Mouse (Mus musculus): ENCODE measurements around the gene Fam189a2. TPM values are rescaled to one million over a fixed set of nuclear protein-coding genes. Genes with fewer than 3 reads are reported as not detected.

Gene Fam189a2
- polyA plus RNA-seq, 1 experiment from 2014 or later = 0.03 TPM

DNA sequence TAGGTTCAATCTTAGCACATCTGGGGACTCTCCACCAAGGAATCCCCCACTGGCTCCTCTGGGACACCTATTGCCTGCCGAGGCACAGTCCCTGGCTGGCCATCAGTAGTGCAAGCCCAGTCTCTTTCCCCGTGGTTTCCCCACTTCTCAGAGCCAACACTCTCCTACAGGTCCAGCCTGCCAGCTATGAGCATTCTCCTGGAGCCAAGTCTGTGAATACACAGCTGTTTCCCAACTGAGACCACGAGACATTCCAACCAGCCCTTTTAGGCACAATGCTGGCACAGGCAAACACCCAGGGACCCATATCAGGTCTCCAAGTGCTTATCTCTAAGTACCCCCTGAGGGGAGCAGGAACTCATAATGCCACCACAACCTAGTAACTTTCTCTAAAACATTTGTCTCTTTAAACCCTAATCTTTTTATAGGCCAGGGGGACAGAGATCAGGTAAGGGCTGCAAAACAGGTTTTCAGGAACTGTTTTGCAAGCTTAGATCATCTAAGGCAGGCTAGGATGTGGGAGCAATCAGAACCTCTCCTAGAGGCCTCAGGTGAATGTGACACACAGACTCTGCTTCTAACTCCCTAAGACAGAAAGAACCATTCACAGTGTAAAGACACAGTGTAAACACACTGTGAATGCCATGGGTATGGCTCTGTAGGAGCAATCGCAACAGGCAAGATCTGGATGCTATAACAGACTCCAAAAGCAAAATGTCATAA lies 23.0 kb downstream of the Fam189a2 start:
- Histone ChIP-seq H3K36me3 (replicated peaks) (no peaks in the 10 kb centered on the region), H3K4me1 (replicated peaks) (no peaks in the 10 kb centered on the region), H3K27me3 (no peaks in the 10 kb centered on the region), H3K27ac (replicated peaks) (no peak overlapping the region), H3K9ac (no peak overlapping the region), H3K9me3 (replicated peaks) (no peaks in the 10 kb centered on the region), H3K4me3 (replicated peaks) (no peak overlapping the region), H3K4me2 (no peak overlapping the region)
- ATAC-seq (ENCODE audit: insufficient read depth) = no peak
- WGBS (ENCODE audit: insufficient replicate concordance) = 38% methylated on average over 4 of the region's 4 CpGs

DNA sequence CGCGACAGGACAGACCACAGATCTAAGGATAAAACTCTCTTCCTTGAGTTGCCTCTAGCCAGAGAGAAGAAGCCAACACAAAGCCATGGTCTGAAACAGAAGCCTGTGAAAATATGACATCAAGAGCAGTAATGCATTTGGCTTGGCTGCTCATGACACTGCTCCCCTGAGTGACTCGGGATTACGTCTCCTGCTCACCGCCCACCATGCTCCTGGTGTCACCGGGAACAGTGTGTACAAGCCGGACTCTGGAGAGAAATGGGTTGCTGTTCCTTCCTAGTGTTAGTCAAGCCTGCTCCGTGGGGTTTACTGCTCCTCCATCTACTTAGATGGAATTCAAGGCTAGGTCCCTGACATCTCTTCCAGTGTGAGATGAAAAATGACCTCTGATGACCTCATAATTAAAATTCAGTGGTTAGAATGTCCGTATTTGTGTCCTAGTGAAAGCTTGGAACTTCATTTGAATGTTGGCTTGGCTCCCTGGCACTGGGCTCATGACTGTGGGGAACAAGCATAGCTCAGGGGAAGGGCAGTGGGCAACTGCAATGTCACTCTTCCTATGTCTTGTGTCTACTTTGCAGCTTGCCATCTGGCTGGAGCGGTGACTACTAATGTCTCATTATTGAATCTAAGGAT lies 23.7 kb downstream of the Fam189a2 start:
- Histone ChIP-seq H3K27ac (replicated peaks) (no peak overlapping the region), H3K4me2 (no peak overlapping the region), H3K9me3 (replicated peaks) (no peaks in the 10 kb centered on the region), H3K4me1 (replicated peaks) (no peaks in the 10 kb centered on the region), H3K27me3 (no peaks in the 10 kb centered on the region), H3K36me3 (replicated peaks) (no peaks in the 10 kb centered on the region), H3K4me3 (replicated peaks) (no peak overlapping the region), H3K9ac (no peak overlapping the region)
- WGBS (ENCODE audit: insufficient replicate concordance) = 67% methylated on average over 10 of the region's 10 CpGs
- ATAC-seq (ENCODE audit: insufficient read depth) = no peak

DNA sequence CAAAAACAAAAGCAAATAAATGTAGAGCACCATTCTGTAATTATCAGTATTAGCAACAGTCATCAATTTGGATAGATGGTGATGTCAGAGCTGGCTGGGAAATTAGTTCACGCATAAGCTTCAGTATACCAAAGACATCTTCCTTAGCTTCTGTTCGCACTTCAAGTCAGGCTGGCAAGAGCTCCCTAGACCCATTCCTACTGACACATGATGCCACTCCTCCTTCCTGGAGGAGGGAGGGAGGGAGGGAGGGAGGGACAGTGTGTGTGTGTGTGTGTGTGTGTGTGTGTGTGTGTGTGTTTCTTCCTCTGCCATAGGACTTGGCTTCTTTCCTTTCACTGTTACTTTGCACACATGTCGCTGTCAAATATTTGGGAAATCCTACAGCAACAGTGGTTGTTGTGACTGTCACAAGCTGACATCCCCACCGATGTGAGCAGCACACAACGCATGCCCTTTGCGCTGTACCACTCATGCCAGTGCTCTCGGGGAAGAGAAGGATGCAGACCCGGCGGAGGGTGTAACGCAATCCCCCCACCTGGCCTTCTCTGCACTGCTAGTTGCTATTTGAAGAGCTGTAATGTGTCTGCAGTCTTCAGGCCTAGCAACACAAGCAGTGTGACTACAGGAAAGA lies 34.9 kb downstream of the Fam189a2 start:
- 70% methylated on average over 10 of the region's 10 CpGs for WGBS (ENCODE audit: insufficient replicate concordance)
- Histone ChIP-seq H3K27me3 (no peaks in the 10 kb centered on the region), H3K9me3 (replicated peaks) (no peaks in the 10 kb centered on the region), H3K9ac (no peak overlapping the region), H3K36me3 (replicated peaks) (no peaks in the 10 kb centered on the region), H3K4me2 (no peak overlapping the region), H3K4me3 (replicated peaks) (no peak overlapping the region), H3K4me1 (replicated peaks) (no peaks in the 10 kb centered on the region), H3K27ac (replicated peaks) (no peak overlapping the region)
- ATAC-seq (ENCODE audit: insufficient read depth) = no peak

DNA sequence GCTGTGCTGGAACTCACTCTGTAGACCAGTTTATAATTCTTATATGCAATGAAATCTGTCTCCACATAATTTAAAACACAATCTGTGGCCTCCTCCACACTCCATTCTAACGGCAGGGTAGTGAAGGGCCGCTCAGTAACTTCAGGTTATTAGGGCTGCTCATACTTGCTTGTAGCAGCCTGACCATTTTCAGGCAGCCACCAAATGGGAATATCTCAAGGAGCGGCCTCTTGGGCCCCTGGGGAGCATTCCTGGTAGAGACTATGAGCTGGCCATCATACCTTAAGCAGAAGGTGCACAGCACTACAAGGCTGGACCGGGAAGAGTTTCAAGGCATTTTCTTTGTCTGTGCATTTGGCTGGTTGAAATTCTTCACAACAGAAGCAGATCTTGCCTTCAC lies 42.7 kb downstream of the Fam189a2 start:
- Histone ChIP-seq H3K9ac (no peak overlapping the region), H3K27me3 (no peaks in the 10 kb centered on the region), H3K4me1 (replicated peaks) (no peaks in the 10 kb centered on the region), H3K36me3 (replicated peaks) (no peaks in the 10 kb centered on the region), H3K9me3 (replicated peaks) (no peaks in the 10 kb centered on the region), H3K4me3 (replicated peaks) (no peak overlapping the region), H3K4me2 (no peak overlapping the region), H3K27ac (replicated peaks) (no peak overlapping the region)
- WGBS (ENCODE audit: insufficient replicate concordance) = 57% methylated on average over 4 of the region's 4 CpGs
- ATAC-seq (ENCODE audit: insufficient read depth) = no peak

DNA sequence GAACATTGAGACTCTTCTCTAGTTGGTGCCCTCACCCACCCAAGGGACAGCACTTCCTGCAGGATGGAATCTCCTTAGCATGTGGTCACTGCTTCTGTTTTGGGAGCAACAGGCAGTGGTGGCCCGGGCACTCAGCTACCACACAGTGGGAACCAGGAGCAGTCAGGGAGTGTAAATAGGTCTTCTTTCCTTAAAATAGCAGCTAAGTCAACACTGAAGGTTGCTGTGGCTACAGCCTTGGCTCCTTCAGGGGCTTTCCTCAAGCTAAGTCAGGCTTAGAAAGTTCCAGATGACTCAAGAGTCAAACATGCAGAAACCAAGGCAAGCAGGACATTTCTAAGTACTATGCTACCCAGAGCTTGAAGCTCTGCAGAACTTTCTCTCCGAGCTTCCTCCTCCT lies 43.5 kb downstream of the Fam189a2 start:
- Histone ChIP-seq H3K4me1 (replicated peaks) (no peaks in the 10 kb centered on the region), H3K9me3 (replicated peaks) (no peaks in the 10 kb centered on the region), H3K4me3 (replicated peaks) (no peak overlapping the region), H3K27ac (replicated peaks) (no peak overlapping the region), H3K36me3 (replicated peaks) (no peaks in the 10 kb centered on the region), H3K4me2 (no peak overlapping the region), H3K9ac (no peak overlapping the region), H3K27me3 (no peaks in the 10 kb centered on the region)
- 13% methylated on average over 2 of the region's 2 CpGs for WGBS (ENCODE audit: insufficient replicate concordance)
- ATAC-seq (ENCODE audit: insufficient read depth) = no peak

DNA sequence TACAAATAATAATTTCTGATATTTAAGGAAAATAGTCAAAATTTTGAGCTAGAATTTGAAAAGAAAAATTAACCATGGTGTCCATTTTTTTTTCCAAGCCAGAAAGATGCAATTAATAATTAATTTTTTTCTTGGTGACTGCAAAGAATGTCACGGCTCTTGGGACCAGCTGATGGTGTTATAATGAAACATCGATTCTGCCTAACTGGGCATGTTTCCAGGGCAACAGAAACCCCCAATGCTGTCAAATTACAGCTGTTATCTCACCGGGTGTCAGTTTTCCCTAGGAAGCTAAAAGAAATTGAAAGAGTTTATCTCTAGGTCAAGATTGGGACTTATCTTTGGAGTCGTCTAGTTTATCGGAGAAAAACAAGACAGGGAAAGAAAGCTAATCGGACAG lies 46.6 kb downstream of the Fam189a2 start:
- 53% methylated on average over 6 of the region's 6 CpGs for WGBS (ENCODE audit: insufficient replicate concordance)

DNA sequence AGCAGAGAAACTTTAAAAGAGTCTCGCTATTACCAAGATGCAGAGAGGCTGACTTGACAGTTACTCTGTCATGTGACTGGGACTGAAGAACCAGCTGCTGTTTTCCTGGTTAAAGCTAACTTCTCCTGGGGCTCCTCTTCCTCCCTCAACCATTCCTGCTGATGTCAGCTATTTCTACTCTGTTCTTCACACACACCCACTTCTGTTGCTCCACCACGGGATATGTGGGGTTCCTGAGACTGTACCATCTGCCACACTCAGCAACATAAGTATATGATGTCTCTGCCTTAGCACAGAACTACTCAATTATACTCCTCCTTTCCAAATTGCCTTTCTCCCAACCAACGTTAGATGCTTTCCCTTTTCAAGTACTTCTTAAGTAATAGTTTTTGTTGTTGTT lies 50.2 kb downstream of the Fam189a2 start:
- Histone ChIP-seq H3K9ac (no peak overlapping the region), H3K27ac (replicated peaks) (no peak overlapping the region), H3K9me3 (replicated peaks) (no peaks in the 10 kb centered on the region), H3K36me3 (replicated peaks) (no peaks in the 10 kb centered on the region), H3K4me2 (no peak overlapping the region), H3K4me3 (replicated peaks) (no peak overlapping the region), H3K4me1 (replicated peaks) (no peaks in the 10 kb centered on the region), H3K27me3 (no peaks in the 10 kb centered on the region)
- ATAC-seq (ENCODE audit: insufficient read depth) = no peak
- 47% methylated on average over 3 of the region's 3 CpGs for WGBS (ENCODE audit: insufficient replicate concordance)

More for the DNA sequence above, 46.6 kb downstream of the Fam189a2 start:
- H3K9me3 ChIP-seq (replicated peaks) = no peaks in the 10 kb centered on the region
- no peak for ATAC-seq (ENCODE audit: insufficient read depth)
- H3K4me2 ChIP-seq = no peak overlapping the region
- H3K27me3 ChIP-seq = no peaks in the 10 kb centered on the region
- H3K4me1 ChIP-seq (replicated peaks) = no peaks in the 10 kb centered on the region
- H3K9ac ChIP-seq = no peak overlapping the region
- no peaks in the 10 kb centered on the region for H3K36me3 ChIP-seq (replicated peaks)
- H3K27ac ChIP-seq (replicated peaks) = no peak overlapping the region
- H3K4me3 ChIP-seq (replicated peaks) = no peak overlapping the region

DNA sequence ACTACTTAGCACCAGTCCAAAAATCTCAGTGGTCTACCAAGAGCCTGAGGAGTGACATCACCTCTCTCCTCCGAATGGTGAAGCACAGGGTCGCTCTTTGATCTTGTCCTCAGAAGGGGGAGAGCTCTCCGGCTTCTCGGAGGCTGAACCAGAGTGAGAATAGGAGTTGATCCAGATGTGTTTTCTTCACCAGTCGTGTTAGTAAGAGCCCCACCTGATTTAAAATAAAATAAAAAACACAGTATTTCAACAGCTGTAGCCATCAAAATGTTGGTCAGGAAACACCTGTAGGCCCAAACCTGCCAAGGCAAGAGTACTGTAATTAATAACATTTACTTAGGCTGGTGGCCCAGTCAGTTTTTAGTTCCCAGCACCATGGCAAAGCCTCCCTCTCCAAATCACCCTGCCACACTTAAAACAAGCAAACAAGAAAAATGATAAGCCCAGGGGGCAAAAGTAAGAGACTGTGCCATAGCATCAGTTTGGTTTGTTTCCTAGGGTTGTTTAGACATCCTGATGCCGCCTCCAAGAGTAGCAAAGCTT lies 52.8 kb downstream of the Fam189a2 start:
- WGBS (ENCODE audit: insufficient replicate concordance) = 62% methylated on average over 6 of the region's 6 CpGs
- H3K4me3 ChIP-seq (replicated peaks) = no peak overlapping the region
- no peak overlapping the region for H3K27ac ChIP-seq (replicated peaks)
- H3K27me3 ChIP-seq = no peaks in the 10 kb centered on the region
- H3K9ac ChIP-seq = no peak overlapping the region
- no peak overlapping the region for H3K4me2 ChIP-seq
- no peaks in the 10 kb centered on the region for H3K36me3 ChIP-seq (replicated peaks)
- ATAC-seq (ENCODE audit: insufficient read depth) = no peak
- H3K9me3 ChIP-seq (replicated peaks) = no peaks in the 10 kb centered on the region
- no peaks in the 10 kb centered on the region for H3K4me1 ChIP-seq (replicated peaks)

DNA sequence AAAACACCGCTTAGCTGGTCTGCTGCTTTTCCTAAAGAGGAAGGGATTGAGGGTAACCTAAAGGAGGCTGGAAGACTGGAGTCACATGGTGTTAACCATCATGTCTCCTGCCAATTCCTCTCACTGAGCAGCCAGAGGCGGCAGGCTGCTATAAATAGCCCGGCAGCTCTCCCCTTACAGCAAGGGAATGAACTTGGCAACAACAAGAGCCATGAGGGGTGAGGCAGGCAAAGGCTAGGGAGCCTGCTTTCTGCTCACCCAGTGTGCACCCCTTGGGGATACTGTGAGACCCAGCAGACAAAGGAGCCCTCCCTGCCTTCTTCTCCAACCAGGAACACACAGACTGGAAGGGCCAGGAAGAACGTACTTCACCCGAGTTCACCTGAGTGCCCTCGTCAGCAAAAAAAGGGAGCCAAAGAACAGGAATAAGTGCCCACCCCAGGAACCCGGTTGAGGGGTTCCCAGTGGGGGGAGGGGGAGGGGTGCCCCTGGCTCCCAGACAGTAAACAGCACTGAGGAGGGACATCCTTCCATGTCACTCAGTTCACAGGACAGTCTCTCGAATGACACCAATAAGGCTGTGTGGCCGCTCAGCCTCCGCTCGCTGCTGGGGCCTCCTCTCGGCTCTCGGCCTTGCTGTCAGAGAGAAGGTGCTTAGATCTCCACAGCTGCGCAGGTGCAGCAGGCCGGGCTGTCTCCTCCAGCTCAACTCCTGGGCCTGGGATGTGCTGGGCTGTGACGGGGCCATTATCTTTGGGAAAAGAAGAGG lies 57.8 kb downstream of the Fam189a2 start:
- ATAC-seq (ENCODE audit: insufficient read depth) = no peak
- Histone ChIP-seq H3K4me1 (replicated peaks) (no peaks in the 10 kb centered on the region), H3K27me3 (no peaks in the 10 kb centered on the region), H3K4me2 (no peak overlapping the region), H3K9me3 (replicated peaks) (no peaks in the 10 kb centered on the region), H3K36me3 (replicated peaks) (no peaks in the 10 kb centered on the region), H3K4me3 (replicated peaks) (no peak overlapping the region), H3K27ac (replicated peaks) (no peak overlapping the region), H3K9ac (no peak overlapping the region)
- WGBS (ENCODE audit: insufficient replicate concordance) = 62% methylated on average over 16 of the region's 16 CpGs

DNA sequence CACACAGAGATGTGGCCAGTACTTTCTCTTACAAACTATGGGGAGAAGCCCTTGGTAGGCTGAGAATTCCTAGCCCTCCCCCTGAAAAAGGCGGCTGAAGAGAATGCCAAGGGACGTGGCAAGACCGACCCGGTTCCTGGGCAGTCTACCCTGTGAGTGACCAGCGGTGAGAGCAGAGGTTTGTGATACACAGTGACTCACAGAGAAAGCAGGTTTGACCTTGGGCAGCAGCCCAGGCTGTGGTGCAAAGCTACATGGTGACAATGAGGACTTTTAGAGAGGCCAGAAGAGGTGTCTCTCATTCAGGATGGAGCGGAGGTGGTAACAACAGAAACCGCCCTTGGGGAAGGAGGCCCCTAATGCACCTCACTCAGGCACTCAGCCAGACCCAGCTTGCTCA lies 59.4 kb downstream of the Fam189a2 start:
- no peak overlapping the region for H3K9ac ChIP-seq
- no peaks in the 10 kb centered on the region for H3K27me3 ChIP-seq
- H3K27ac ChIP-seq (replicated peaks) = no peak overlapping the region
- no peak for ATAC-seq (ENCODE audit: insufficient read depth)
- H3K36me3 ChIP-seq (replicated peaks) = no peaks in the 10 kb centered on the region
- no peak overlapping the region for H3K4me2 ChIP-seq
- H3K9me3 ChIP-seq (replicated peaks) = no peaks in the 10 kb centered on the region
- WGBS (ENCODE audit: insufficient replicate concordance) = 82% methylated on average over 7 of the region's 7 CpGs
- H3K4me1 ChIP-seq (replicated peaks) = no peaks in the 10 kb centered on the region
- no peak overlapping the region for H3K4me3 ChIP-seq (replicated peaks)

DNA sequence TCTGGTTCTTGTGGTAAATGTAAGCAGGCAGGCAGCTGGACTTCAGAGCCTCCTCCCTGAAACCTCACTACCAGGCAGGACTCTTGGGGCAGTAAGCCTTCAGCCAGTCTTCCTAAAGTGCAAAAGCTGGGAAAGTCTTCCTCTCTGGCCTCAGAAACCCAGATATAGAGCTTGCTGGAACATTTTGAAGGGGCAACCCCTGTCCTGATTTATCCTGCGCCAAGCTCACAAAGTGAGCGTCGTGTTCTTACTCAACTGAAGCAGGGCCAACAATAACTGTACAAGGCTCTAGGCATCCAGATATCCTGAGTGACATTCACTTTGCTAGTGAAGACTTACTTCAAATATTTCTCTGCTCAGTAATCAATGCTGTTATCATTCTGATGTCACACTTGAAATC lies 60.4 kb downstream of the Fam189a2 start:
- no peak overlapping the region for H3K27ac ChIP-seq (replicated peaks)
- H3K9ac ChIP-seq = no peak overlapping the region

More for the DNA sequence above, 60.4 kb downstream of the Fam189a2 start:
- H3K4me3 ChIP-seq (replicated peaks) = no peak overlapping the region
- WGBS (ENCODE audit: insufficient replicate concordance) = 74% methylated on average over 3 of the region's 3 CpGs
- no peaks in the 10 kb centered on the region for H3K27me3 ChIP-seq
- H3K9me3 ChIP-seq (replicated peaks) = no peaks in the 10 kb centered on the region
- H3K4me1 ChIP-seq (replicated peaks) = no peaks in the 10 kb centered on the region
- H3K36me3 ChIP-seq (replicated peaks) = no peaks in the 10 kb centered on the region
- no peak for ATAC-seq (ENCODE audit: insufficient read depth)
- no peak overlapping the region for H3K4me2 ChIP-seq

All from liver, embryonic 15.5 days (tissue).